Mouse (Mus musculus): ENCODE results near the gene Abcb5. TPM values are rescaled to one million over a fixed set of nuclear protein-coding genes. Genes with fewer than 3 reads are reported as not detected.

The Abcb5 gene
- polyA plus RNA-seq, 1 experiment from 2014 or later: not detected

GRCm38 (mm10) chr12:118838260-118838659 is 128.0 kb downstream of the Abcb5 start:
- Histone ChIP-seq H3K36me3 (no peaks in the 10 kb centered on the region), H3K27me3 (peaks cover 81% of the 10 kb centered on the region), H3K27ac (no peak overlapping the region), H3K4me2 (no peak overlapping the region), H3K4me3 (no peak overlapping the region), H3K9ac (no peak overlapping the region), H3K4me1 (peaks cover 8% of the 10 kb centered on the region; the same call in 1 of the 2 replicates), H3K9me3 (no peaks in the 10 kb centered on the region)
- ATAC-seq (ENCODE audit: borderline replicate concordance, extremely low read depth, low FRiP score, low TSS enrichment): no peak
- WGBS: 3% methylated on average over 2 of the region's 2 CpGs

GRCm38 (mm10) chr12:118837361-118837760 is 128.9 kb downstream of the Abcb5 start:
- no peaks in the 10 kb centered on the region for H3K36me3 ChIP-seq
- WGBS: 3% methylated on average over 11 of the region's 11 CpGs
- peaks cover 72% of the 10 kb centered on the region for H3K27me3 ChIP-seq
- peak overlapping the region; percentile 54 for H3K4me3 ChIP-seq
- H3K9ac ChIP-seq: no peak overlapping the region
- H3K4me1 ChIP-seq: peaks cover 8% of the 10 kb centered on the region; the same call in 1 of the 2 replicates
- H3K27ac ChIP-seq: no peak overlapping the region
- peak overlapping the region; percentile 92 for H3K4me2 ChIP-seq
- ATAC-seq (ENCODE audit: borderline replicate concordance, extremely low read depth, low FRiP score, low TSS enrichment): no peak
- no peaks in the 10 kb centered on the region for H3K9me3 ChIP-seq

DNA sequence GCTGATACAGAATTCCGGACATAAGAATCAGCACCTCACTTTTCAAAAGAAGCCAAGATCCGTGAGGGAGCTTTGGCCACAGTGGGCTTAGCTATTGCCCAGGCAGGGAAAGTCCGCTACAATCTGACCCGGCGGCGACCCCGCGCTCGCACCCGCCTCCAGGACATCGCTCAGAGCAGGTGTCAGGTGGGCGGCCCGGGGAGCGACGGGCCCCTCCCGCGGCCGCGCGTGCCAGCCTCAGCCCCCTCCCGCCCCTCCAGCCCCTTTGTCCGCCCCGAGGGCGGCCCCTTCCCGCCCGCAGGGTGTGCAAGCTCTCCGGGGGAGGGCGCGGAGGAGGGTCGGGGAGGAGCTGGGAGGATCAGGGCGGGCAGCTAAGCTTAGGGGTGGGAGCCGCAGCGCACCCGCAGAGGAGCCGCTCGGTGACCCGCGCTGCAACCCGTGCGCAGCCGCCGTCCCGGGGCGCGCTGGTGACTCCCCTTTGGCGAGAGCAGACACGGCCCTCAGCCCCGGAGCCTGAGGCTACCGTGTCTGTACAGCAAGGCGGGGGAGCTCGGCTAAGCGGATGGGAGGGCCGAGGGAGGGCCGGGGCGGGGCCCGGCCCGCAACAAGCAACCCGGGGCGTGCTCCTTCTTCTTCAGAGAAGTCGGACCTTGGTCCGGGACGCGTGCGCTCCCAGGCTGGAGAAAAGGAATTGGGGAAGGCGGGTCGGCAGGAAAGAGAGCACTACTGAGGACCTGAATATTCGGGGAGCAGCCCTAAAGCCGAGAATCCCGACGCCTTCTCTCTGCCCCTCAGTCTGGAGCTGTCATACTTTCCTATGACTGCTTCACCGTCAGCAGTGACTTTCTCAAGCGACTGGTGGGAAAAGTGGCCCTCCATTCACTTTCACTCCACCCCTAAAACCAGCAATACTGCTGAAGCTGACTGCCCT is 129.5 kb downstream of the Abcb5 start:
- Histone ChIP-seq H3K4me2 (peak overlapping the region; percentile 92), H3K9ac (peak overlapping the region; percentile 23; the same call in 1 of the 2 replicates), H3K27me3 (peaks cover 66% of the 10 kb centered on the region), H3K36me3 (no peaks in the 10 kb centered on the region), H3K4me1 (peaks cover 8% of the 10 kb centered on the region; the same call in 1 of the 2 replicates), H3K27ac (no peak overlapping the region), H3K9me3 (no peaks in the 10 kb centered on the region), H3K4me3 (peak overlapping the region; percentile 54)
- ATAC-seq (ENCODE audit: borderline replicate concordance, extremely low read depth, low FRiP score, low TSS enrichment): peak; percentile 92
- WGBS: under 1% methylated on average over 72 of the region's 72 CpGs

GRCm38 (mm10) chr12:118829881-118830280 is 136.3 kb downstream of the Abcb5 start:
- no peak overlapping the region for H3K4me3 ChIP-seq
- ATAC-seq (ENCODE audit: borderline replicate concordance, extremely low read depth, low FRiP score, low TSS enrichment): no peak
- WGBS: 80% methylated on average over 6 of the region's 6 CpGs
- no peak overlapping the region for H3K27ac ChIP-seq
- no peak overlapping the region for H3K4me2 ChIP-seq
- H3K9me3 ChIP-seq: no peaks in the 10 kb centered on the region
- peaks cover 2% of the 10 kb centered on the region; the same call in 1 of the 2 replicates for H3K27me3 ChIP-seq
- H3K9ac ChIP-seq: no peak overlapping the region
- H3K36me3 ChIP-seq: no peaks in the 10 kb centered on the region
- H3K4me1 ChIP-seq: no peaks in the 10 kb centered on the region

Other genes starting within 250 kb of the Abcb5 start
- 0.06 TPM in 1 of 2 replicates, not detected in the other for gene Sp8, start 120.1 kb downstream of the Abcb5 start, polyA plus RNA-seq (2015; fragmentation: Nextera tagmentation; extraction: Ambion mirVana)